13 mouse cellular contexts compared by ENCODE assay signal in genomic region chr13:24617076-24617798, GRCm38 (mm10). TPM values are rescaled to one million over a fixed set of nuclear protein-coding genes. Genes with fewer than 3 reads are reported as not detected.
DNase-seq lines count a peak whose midpoint lies in the region; ATAC-seq lines count a peak whose summit lies in the region.
"Had no signal": no experiment of that assay in that cellular context is flagged by ENCODE, and none has a peak within 500 bp of the region (broad histone marks: within the 10 kb centered on the region; RNA-seq: fewer than 3 reads in every experiment).

No protein-coding gene starts in this region.

- 65% methylated on average over 6 of the region's 6 CpGs for WGBS in forebrain, embryonic 15.5 days
- 69% methylated on average over 6 of the region's 6 CpGs for whole genome bisulfite sequencing in forebrain, embryonic 11.5 days
- WGBS in kidney, embryonic 15.5 days, result 47% methylated on average over 6 of the region's 6 CpGs
- WGBS in midbrain, embryonic 15.5 days, result 55% methylated on average over 6 of the region's 6 CpGs
- WGBS in midbrain, embryonic 14.5 days, result 56% methylated on average over 6 of the region's 6 CpGs
- 58% methylated on average over 6 of the region's 6 CpGs for WGBS in stomach, embryonic 15.5 days

- no peak overlapping the region for H3K9ac ChIP-seq in forebrain, embryonic 15.5 days (replicated peaks)
- H3K9ac ChIP-seq in forebrain, embryonic 11.5 days (ENCODE audit: low read length), result no peak overlapping the region
- no peak overlapping the region for H3K9ac ChIP-seq in kidney, embryonic 15.5 days
- H3K9ac ChIP-seq in midbrain, embryonic 15.5 days, result no peak overlapping the region
- H3K9ac ChIP-seq in midbrain, embryonic 14.5 days (replicated peaks; ENCODE audit: low read length), result no peak overlapping the region
- H3K9ac ChIP-seq in stomach, embryonic 15.5 days, result no peak overlapping the region
- H3K9ac ChIP-seq: embryonic facial prominence, embryonic 15.5 days had no signal

- ATAC-seq in forebrain, embryonic 15.5 days (replicated peaks), result no peak
- ATAC-seq in forebrain, embryonic 11.5 days (replicated peaks; ENCODE audit: low FRiP score), result no peak
- no peak for ATAC-seq in kidney, embryonic 15.5 days (replicated peaks; ENCODE audit: low FRiP score)
- no peak for ATAC-seq in midbrain, embryonic 15.5 days (replicated peaks)
- ATAC-seq in midbrain, embryonic 14.5 days (ENCODE audit: low FRiP score, low TSS enrichment), result no peak
- ATAC-seq in stomach, embryonic 15.5 days (ENCODE audit: insufficient read depth, low FRiP score, low read depth), result no peak

- no peaks in the 10 kb centered on the region for H3K27me3 ChIP-seq in forebrain, embryonic 15.5 days
- no peaks in the 10 kb centered on the region for H3K27me3 ChIP-seq in forebrain, embryonic 11.5 days (ENCODE audit: control insufficient read depth, insufficient read depth, low read length)
- H3K27me3 ChIP-seq in kidney, embryonic 15.5 days, result no peaks in the 10 kb centered on the region
- H3K27me3 ChIP-seq in midbrain, embryonic 15.5 days (replicated peaks), result no peaks in the 10 kb centered on the region
- H3K27me3 ChIP-seq in midbrain, embryonic 14.5 days (ENCODE audit: control insufficient read depth, insufficient read depth, low read length), result no peaks in the 10 kb centered on the region
- no peaks in the 10 kb centered on the region for H3K27me3 ChIP-seq in stomach, embryonic 15.5 days (replicated peaks)
- H3K27me3 ChIP-seq: embryonic facial prominence, embryonic 15.5 days had no signal

- H3K36me3 ChIP-seq in forebrain, embryonic 15.5 days, result no peaks in the 10 kb centered on the region
- no peaks in the 10 kb centered on the region for H3K36me3 ChIP-seq in forebrain, embryonic 11.5 days (ENCODE audit: control insufficient read depth, insufficient read depth, low read length)
- H3K36me3 ChIP-seq in kidney, embryonic 15.5 days, result no peaks in the 10 kb centered on the region
- H3K36me3 ChIP-seq in midbrain, embryonic 15.5 days (replicated peaks), result no peaks in the 10 kb centered on the region
- no peaks in the 10 kb centered on the region for H3K36me3 ChIP-seq in midbrain, embryonic 14.5 days (ENCODE audit: control insufficient read depth, insufficient read depth, low read length)
- no peaks in the 10 kb centered on the region for H3K36me3 ChIP-seq in stomach, embryonic 15.5 days
- H3K36me3 ChIP-seq: embryonic facial prominence, embryonic 15.5 days had no signal

- no peak overlapping the region for H3K4me2 ChIP-seq in forebrain, embryonic 15.5 days (replicated peaks)
- H3K4me2 ChIP-seq in forebrain, embryonic 11.5 days (ENCODE audit: low read depth, low read length, severe bottlenecking), result no peak overlapping the region
- no peak overlapping the region for H3K4me2 ChIP-seq in kidney, embryonic 15.5 days
- H3K4me2 ChIP-seq in midbrain, embryonic 15.5 days, result no peak overlapping the region
- no peak overlapping the region for H3K4me2 ChIP-seq in midbrain, embryonic 14.5 days (ENCODE audit: low read length)
- H3K4me2 ChIP-seq in stomach, embryonic 15.5 days, result no peak overlapping the region
- H3K4me2 ChIP-seq: embryonic facial prominence, embryonic 15.5 days had no signal

- 0 out of 2 replicates have a peak overlapping the region, but pooled peaks have one; percentile 9 for H3K27ac ChIP-seq in forebrain, embryonic 15.5 days (replicated peaks)
- H3K27ac ChIP-seq in forebrain, embryonic 11.5 days (ENCODE audit: low read depth, low read length), result no peak overlapping the region
- H3K27ac ChIP-seq in kidney, embryonic 15.5 days, result peak overlapping the region; percentile 59; the same call in 1 of the 2 replicates
- peak overlapping the region; percentile 47 for H3K27ac ChIP-seq in midbrain, embryonic 15.5 days
- no peak overlapping the region for H3K27ac ChIP-seq in midbrain, embryonic 14.5 days (replicated peaks; ENCODE audit: low read depth, low read length)
- H3K27ac ChIP-seq in stomach, embryonic 15.5 days, result 0 out of 2 replicates have a peak overlapping the region, but pooled peaks have one; percentile 21
- H3K27ac ChIP-seq: embryonic facial prominence, embryonic 15.5 days had no signal

- no peak overlapping the region for H3K4me3 ChIP-seq in forebrain, embryonic 15.5 days
- H3K4me3 ChIP-seq in forebrain, embryonic 11.5 days (ENCODE audit: low read depth, low read length), result no peak overlapping the region
- H3K4me3 ChIP-seq in kidney, embryonic 15.5 days (replicated peaks), result no peak overlapping the region
- no peak overlapping the region for H3K4me3 ChIP-seq in midbrain, embryonic 15.5 days
- H3K4me3 ChIP-seq in midbrain, embryonic 14.5 days (replicated peaks; ENCODE audit: low read depth, low read length), result no peak overlapping the region
- no peak overlapping the region for H3K4me3 ChIP-seq in stomach, embryonic 15.5 days (replicated peaks)
- H3K4me3 ChIP-seq: embryonic facial prominence, embryonic 15.5 days; myocyte had no signal

- DNase-seq in forebrain, embryonic 11.5 days (ENCODE audit: low spot score), result no peak
- DNase-seq in kidney, postnatal 10 days, result no peak
- DNase-seq in midbrain, embryonic 14.5 days, result no peak
- no peak for DNase-seq in cerebellum, adult 11 months
- DNase-seq: cerebellum, postnatal 14 days; lung, postnatal 10 days; right cerebral cortex, adult 18-20 months had no signal

- no peaks in the 10 kb centered on the region for H3K9me3 ChIP-seq in forebrain, embryonic 15.5 days
- no peaks in the 10 kb centered on the region for H3K9me3 ChIP-seq in forebrain, embryonic 11.5 days (ENCODE audit: control insufficient read depth, low read length)
- no peaks in the 10 kb centered on the region for H3K9me3 ChIP-seq in kidney, embryonic 15.5 days (replicated peaks)
- no peaks in the 10 kb centered on the region for H3K9me3 ChIP-seq in midbrain, embryonic 15.5 days
- H3K9me3 ChIP-seq in midbrain, embryonic 14.5 days (ENCODE audit: control insufficient read depth, low read length), result no peaks in the 10 kb centered on the region
- no peaks in the 10 kb centered on the region for H3K9me3 ChIP-seq in stomach, embryonic 15.5 days
- H3K9me3 ChIP-seq: embryonic facial prominence, embryonic 15.5 days had no signal

- no peaks in the 10 kb centered on the region for H3K4me1 ChIP-seq in forebrain, embryonic 15.5 days
- H3K4me1 ChIP-seq in forebrain, embryonic 11.5 days (replicated peaks; ENCODE audit: control insufficient read depth, insufficient read depth, low read length), result peaks cover 6% of the 10 kb centered on the region; the same call in 1 of the 2 replicates
- peaks cover 38% of the 10 kb centered on the region for H3K4me1 ChIP-seq in kidney, embryonic 15.5 days
- H3K4me1 ChIP-seq in midbrain, embryonic 15.5 days, result peaks cover 6% of the 10 kb centered on the region; the same call in 1 of the 2 replicates
- H3K4me1 ChIP-seq in midbrain, embryonic 14.5 days (ENCODE audit: control insufficient read depth, insufficient read depth, low read length), result peaks cover 3% of the 10 kb centered on the region; the same call in 1 of the 2 replicates
- H3K4me1 ChIP-seq in stomach, embryonic 15.5 days, result 0 out of 2 replicates have a peak, but pooled peaks cover 2% of the 10 kb centered on the region

RNA-seq across cellular contexts. Expression of gene Ripor2, which starts 35.2 kb away (rescaled TPM):
- 24.5 and 26.8 TPM in 2 replicates for polyA plus RNA-seq in forebrain, embryonic 15.5 days (2015; fragmentation: Nextera tagmentation; extraction: Ambion mirVana)
- polyA plus RNA-seq in forebrain, embryonic 11.5 days (2014; fragmentation: Nextera tagmentation; extraction: Ambion mirVana), result 7.3 and 9.5 TPM in 2 replicates
- 2.7 and 2.8 TPM in 2 replicates for polyA plus RNA-seq in kidney, embryonic 15.5 days (2015; fragmentation: Nextera tagmentation; extraction: Ambion mirVana)
- 32.3 and 34.0 TPM in 2 replicates for polyA plus RNA-seq in midbrain, embryonic 15.5 days (2015; fragmentation: Nextera tagmentation; extraction: Ambion mirVana)
- 31.2 and 33.4 TPM in 2 replicates for polyA plus RNA-seq in midbrain, embryonic 14.5 days (2014; fragmentation: Nextera tagmentation; extraction: Ambion mirVana)
- polyA plus RNA-seq in stomach, embryonic 15.5 days (2015; fragmentation: Nextera tagmentation; extraction: Ambion mirVana), result 2.7 and 3.3 TPM in 2 replicates

Comparison
In these comparisons a context has a peak if more than half of its experiments do, and no peak if none do; other contexts are left out.
1. H3K27ac ChIP-seq: peak in forebrain, embryonic 15.5 days (single experiment), kidney, embryonic 15.5 days (single experiment), midbrain, embryonic 15.5 days (single experiment) and stomach, embryonic 15.5 days (single experiment); none in forebrain, embryonic 11.5 days (single experiment) and midbrain, embryonic 14.5 days (single experiment).